Mouse (Mus musculus) neural tube, embryonic 11.5 days (tissue): ENCODE data around the gene Cmss1. TPM values are rescaled to one million over a fixed set of nuclear protein-coding genes. Genes with fewer than 3 reads are reported as not detected.

ENCODE experiments used
- ATAC-seq: fragments of 200-750 bp; cut with Nextera tagmentation; 2 replicates; pipeline ENCODE4 v1.8.0; 2017; ENCODE audit warnings: moderate number of reproducible peaks, mild to moderate bottlenecking, moderate TSS enrichment, moderate library complexity; ENCODE audit not compliant: insufficient read depth, low FRiP score, low TSS enrichment
- DNase-seq: peaks from one replicate; pipeline ENCODE4 v3.0.0-alpha.2; 2015; ENCODE audit warnings: low spot score
- H3K27ac ChIP-seq: fragments of 300-500 bp; sonication (generic); 2 replicates; pipeline ENCODE4 v1.5.1; 2014; ENCODE audit warnings: low read depth, mild to moderate bottlenecking, low read length
- H3K27me3 ChIP-seq: fragments of 300-500 bp; sonication (generic); 2 replicates; pipeline ENCODE4 v1.6.1; 2014; ENCODE audit warnings: mild to moderate bottlenecking, low read length, mixed read lengths; ENCODE audit not compliant: control insufficient read depth, insufficient read depth
- H3K36me3 ChIP-seq: fragments of 300-500 bp; sonication (generic); 2 replicates; pipeline ENCODE4 v1.6.1; 2014; ENCODE audit warnings: mild to moderate bottlenecking, low read length, moderate library complexity, mixed read lengths; ENCODE audit not compliant: control insufficient read depth, insufficient read depth
- H3K4me1 ChIP-seq: fragments of 300-500 bp; sonication (generic); 2 replicates; pipeline ENCODE4 v1.6.1; 2014; ENCODE audit warnings: low read length, mixed read lengths; ENCODE audit not compliant: control insufficient read depth, insufficient read depth
- H3K4me2 ChIP-seq: fragments of 300-500 bp; sonication (generic); 2 replicates; pipeline ENCODE4 v1.6.1; 2014; ENCODE audit warnings: low read depth, mild to moderate bottlenecking, moderate library complexity
- H3K4me3 ChIP-seq: fragments of 300-500 bp; sonication (generic); 2 replicates; pipeline ENCODE4 v1.5.1; 2014; ENCODE audit warnings: low read depth, low read length
- H3K9ac ChIP-seq: fragments of 300-500 bp; sonication (generic); 2 replicates; pipeline ENCODE4 v1.6.1; 2014; ENCODE audit warnings: mild to moderate bottlenecking, low read length
- H3K9me3 ChIP-seq: fragments of 300-500 bp; sonication (generic); 2 replicates; pipeline ENCODE4 v1.6.1; 2016; ENCODE audit warnings: low read length; ENCODE audit not compliant: control insufficient read depth
- WGBS: fragments of 180-500 bp; shearing (Covaris S2); extraction: QIAGEN DNeasy Blood & Tissue Kit; methylation state at CpG from one replicate; pipeline ENCODE4 v1.1.7; 2014; 5-methylcytosine and 5-hydroxymethylcytosine counted together
- polyA plus RNA-seq: library from polyadenylated mRNA; unstranded; fragments of >200 nt; fragmentation: Nextera tagmentation; extraction: Ambion mirVana; gene quantifications from 2 replicates; pipeline ENCODE4 v1.2.1, GENCODE M21; 2014

Gene Cmss1
- polyA plus RNA-seq, 1 experiment from 2014 or later = 40.6 TPM

GRCm38 (mm10) chr16:57278976-57279626 lies 327.6 kb downstream of the Cmss1 start:
- 93% methylated on average over 10 of the region's 12 CpGs for WGBS
- Histone ChIP-seq H3K27ac (no peak overlapping the region), H3K36me3 (no peaks in the 10 kb centered on the region), H3K4me1 (no peaks in the 10 kb centered on the region), H3K4me3 (no peak overlapping the region), H3K4me2 (no peak overlapping the region), H3K27me3 (no peaks in the 10 kb centered on the region), H3K9ac (no peak overlapping the region), H3K9me3 (no peaks in the 10 kb centered on the region)
- ATAC-seq (no peak), DNase-seq (no peak)

- no peaks in the 10 kb centered on the region for H3K36me3 ChIP-seq
- H3K4me3 ChIP-seq = no peak overlapping the region
- DNase-seq (no peak), ATAC-seq (no peak)
- 94% methylated on average over 13 of the region's 13 CpGs for WGBS
- H3K4me2 ChIP-seq = no peak overlapping the region
- no peak overlapping the region for H3K27ac ChIP-seq
- H3K9ac ChIP-seq = no peak overlapping the region
- no peaks in the 10 kb centered on the region for H3K4me1 ChIP-seq
- no peaks in the 10 kb centered on the region for H3K27me3 ChIP-seq
- H3K9me3 ChIP-seq = no peaks in the 10 kb centered on the region
Measured at GRCm38 (mm10) chr16:57269751-57270150, 336.9 kb downstream of the Cmss1 start.

GRCm38 (mm10) chr16:57268058-57268841 lies 338.4 kb downstream of the Cmss1 start:
- no peak overlapping the region for H3K4me3 ChIP-seq
- H3K27ac ChIP-seq = no peak overlapping the region
- H3K9me3 ChIP-seq = no peaks in the 10 kb centered on the region
- DNase-seq = no peak
- H3K27me3 ChIP-seq = no peaks in the 10 kb centered on the region
- no peak overlapping the region for H3K9ac ChIP-seq
- H3K4me2 ChIP-seq = no peak overlapping the region
- H3K4me1 ChIP-seq = no peaks in the 10 kb centered on the region
- 87% methylated on average over 14 of the region's 14 CpGs for WGBS
- no peak for ATAC-seq
- no peaks in the 10 kb centered on the region for H3K36me3 ChIP-seq

GRCm38 (mm10) chr16:57267068-57267467 lies 339.6 kb downstream of the Cmss1 start:
- no peaks in the 10 kb centered on the region for H3K36me3 ChIP-seq
- no peak overlapping the region for H3K27ac ChIP-seq
- ATAC-seq = no peak
- no peaks in the 10 kb centered on the region for H3K9me3 ChIP-seq
- WGBS = 37% methylated on average over 1 of the region's 1 CpGs
- no peaks in the 10 kb centered on the region for H3K27me3 ChIP-seq
- no peak overlapping the region for H3K9ac ChIP-seq
- H3K4me2 ChIP-seq = no peak overlapping the region
- H3K4me3 ChIP-seq = no peak overlapping the region
- DNase-seq = no peak
- H3K4me1 ChIP-seq = no peaks in the 10 kb centered on the region

- H3K36me3 ChIP-seq = no peaks in the 10 kb centered on the region
- ATAC-seq = no peak
- no peak overlapping the region for H3K4me3 ChIP-seq
- no peak overlapping the region for H3K27ac ChIP-seq
- H3K9me3 ChIP-seq = no peaks in the 10 kb centered on the region
- DNase-seq = no peak
- H3K27me3 ChIP-seq = no peaks in the 10 kb centered on the region
- 88% methylated on average over 10 of the region's 10 CpGs for WGBS
- H3K9ac ChIP-seq = no peak overlapping the region
- no peak overlapping the region for H3K4me2 ChIP-seq
- no peaks in the 10 kb centered on the region for H3K4me1 ChIP-seq
Measured at GRCm38 (mm10) chr16:57260152-57260551, 346.5 kb downstream of the Cmss1 start.

GRCm38 (mm10) chr16:57259356-57260083 lies 347.1 kb downstream of the Cmss1 start:
- Histone ChIP-seq H3K36me3 (no peaks in the 10 kb centered on the region), H3K4me3 (no peak overlapping the region), H3K9me3 (no peaks in the 10 kb centered on the region), H3K9ac (no peak overlapping the region), H3K4me1 (no peaks in the 10 kb centered on the region), H3K27me3 (no peaks in the 10 kb centered on the region), H3K4me2 (no peak overlapping the region), H3K27ac (no peak overlapping the region)
- WGBS = 86% methylated on average over 13 of the region's 13 CpGs
- ATAC-seq (no peak), DNase-seq (no peak)

Other genes with a start within 250 kb of the Cmss1 start
- 4.2 and 4.4 TPM in 2 replicates for gene Col8a1, start 147.9 kb upstream of the Cmss1 start, polyA plus RNA-seq